Mouse (Mus musculus) midbrain, embryonic 15.5 days (tissue): ENCODE measurements around the gene Klhdc10. TPM values are rescaled to one million over a fixed set of nuclear protein-coding genes. Genes with fewer than 3 reads are reported as not detected.

Experiments
- ATAC-seq: fragments of 200-750 bp; cut with Nextera tagmentation; replicated peaks from 2 replicates; pipeline ENCODE4 v1.8.0; 2017; ENCODE audit warnings: moderate TSS enrichment
- H3K27ac ChIP-seq: fragments of 300-500 bp; sonication (generic); 2 replicates; pipeline ENCODE4 v1.5.1; 2015; ENCODE audit warnings: mild to moderate bottlenecking, inconsistent platforms
- H3K27me3 ChIP-seq: fragments of 300-500 bp; sonication (generic); replicated peaks from 2 replicates; pipeline ENCODE4 v1.6.1; 2015; ENCODE audit warnings: inconsistent platforms
- H3K36me3 ChIP-seq: fragments of 300-500 bp; sonication (generic); replicated peaks from 2 replicates; pipeline ENCODE4 v1.6.1; 2015; ENCODE audit warnings: inconsistent platforms
- H3K4me1 ChIP-seq: fragments of 300-500 bp; sonication (generic); 2 replicates; pipeline ENCODE4 v1.6.1; 2015; ENCODE audit warnings: inconsistent platforms
- H3K4me2 ChIP-seq: fragments of 300-500 bp; sonication (generic); 2 replicates; pipeline ENCODE4 v1.6.1; 2015; ENCODE audit warnings: inconsistent platforms, mild to moderate bottlenecking, moderate library complexity
- H3K4me3 ChIP-seq: fragments of 300-500 bp; sonication (generic); 2 replicates; pipeline ENCODE4 v1.5.1; 2015; ENCODE audit warnings: mild to moderate bottlenecking, inconsistent platforms
- H3K9ac ChIP-seq: fragments of 300-500 bp; sonication (generic); 2 replicates; pipeline ENCODE4 v1.6.1; 2015; ENCODE audit warnings: mild to moderate bottlenecking, inconsistent platforms
- H3K9me3 ChIP-seq: fragments of 300-500 bp; sonication (generic); 2 replicates; pipeline ENCODE4 v1.6.1; 2016; ENCODE audit warnings: inconsistent platforms
- WGBS: fragments of 180-500 bp; shearing (Covaris S2); methylation state at CpG from one replicate; pipeline ENCODE4 v1.1.7; 2015; ENCODE audit warnings: mixed read lengths; 5-methylcytosine and 5-hydroxymethylcytosine counted together
- polyA plus RNA-seq: library from polyadenylated mRNA; unstranded; fragments of >200 nt; fragmentation: Nextera tagmentation; extraction: Ambion mirVana; gene quantifications from 2 replicates; pipeline ENCODE4 v1.2.1, GENCODE M21; 2015

Klhdc10 gene
- polyA plus RNA-seq, 1 experiment from 2014 or later, result 44.7 TPM

- Histone ChIP-seq H3K27me3 (no peaks in the 10 kb centered on the region), H3K4me3 (no peak overlapping the region), H3K36me3 (no peaks in the 10 kb centered on the region), H3K9me3 (no peaks in the 10 kb centered on the region), H3K27ac (no peak overlapping the region), H3K9ac (no peak overlapping the region), H3K4me2 (no peak overlapping the region), H3K4me1 (no peaks in the 10 kb centered on the region)
- 90% methylated on average over 6 of the region's 6 CpGs for WGBS
- no peak for ATAC-seq
Observed at GRCm38 (mm10) chr6:30477784-30478183, 76.1 kb downstream of the Klhdc10 start.

- Histone ChIP-seq H3K4me3 (no peak overlapping the region), H3K27me3 (no peaks in the 10 kb centered on the region), H3K4me1 (no peaks in the 10 kb centered on the region), H3K4me2 (no peak overlapping the region), H3K36me3 (no peaks in the 10 kb centered on the region), H3K27ac (no peak overlapping the region), H3K9ac (no peak overlapping the region), H3K9me3 (no peaks in the 10 kb centered on the region)
- 93% methylated on average over 3 of the region's 3 CpGs for WGBS
- ATAC-seq, result no peak
Observed at GRCm38 (mm10) chr6:30479418-30479817, 77.8 kb downstream of the Klhdc10 start.

- Histone ChIP-seq H3K9me3 (no peaks in the 10 kb centered on the region), H3K9ac (no peak overlapping the region), H3K4me2 (no peak overlapping the region), H3K36me3 (peaks cover 7% of the 10 kb centered on the region; the same call in 1 of the 2 replicates), H3K27me3 (no peaks in the 10 kb centered on the region), H3K27ac (no peak overlapping the region), H3K4me1 (no peaks in the 10 kb centered on the region), H3K4me3 (no peak overlapping the region)
- WGBS, result 89% methylated on average over 2 of the region's 2 CpGs
- no peak for ATAC-seq
Observed at GRCm38 (mm10) chr6:30482908-30483307, 81.2 kb downstream of the Klhdc10 start.

- H3K4me3 ChIP-seq, result no peak overlapping the region
- H3K9me3 ChIP-seq, result no peaks in the 10 kb centered on the region
- no peak overlapping the region for H3K27ac ChIP-seq
- ATAC-seq, result no peak
- H3K36me3 ChIP-seq, result peaks cover 7% of the 10 kb centered on the region; the same call in 1 of the 2 replicates
- 90% methylated on average over 6 of the region's 6 CpGs for WGBS
- no peak overlapping the region for H3K4me2 ChIP-seq
- no peaks in the 10 kb centered on the region for H3K4me1 ChIP-seq
- no peak overlapping the region for H3K9ac ChIP-seq
- no peaks in the 10 kb centered on the region for H3K27me3 ChIP-seq
Observed at GRCm38 (mm10) chr6:30486504-30486903, 84.8 kb downstream of the Klhdc10 start.

GRCm38 (mm10) chr6:30499049-30499448 lies 97.4 kb downstream of the Klhdc10 start:
- H3K36me3 ChIP-seq, result peaks cover 17% of the 10 kb centered on the region
- 87% methylated on average over 3 of the region's 3 CpGs for WGBS

More at GRCm38 (mm10) chr6:30499049-30499448, 97.4 kb downstream of the Klhdc10 start:
- Histone ChIP-seq H3K4me1 (no peaks in the 10 kb centered on the region), H3K4me3 (no peak overlapping the region), H3K27ac (no peak overlapping the region), H3K9ac (no peak overlapping the region), H3K9me3 (no peaks in the 10 kb centered on the region), H3K4me2 (no peak overlapping the region), H3K27me3 (no peaks in the 10 kb centered on the region)
- no peak for ATAC-seq

Other genes starting within 250 kb of the Klhdc10 start
- 60.3 and 65.2 TPM in 2 replicates for gene Ube2h, start 97.3 kb upstream of the Klhdc10 start, polyA plus RNA-seq
- 68.6 and 70.8 TPM in 2 replicates for gene Zc3hc1, start 10.8 kb upstream of the Klhdc10 start, polyA plus RNA-seq
- gene Tmem209, start 107.9 kb downstream of the Klhdc10 start, polyA plus RNA-seq, result 31.3 and 31.6 TPM in 2 replicates
- 0.21 TPM in 1 of 2 replicates, not detected in the other for gene Ssmem1, start 108.0 kb downstream of the Klhdc10 start, polyA plus RNA-seq
- gene Cpa2, start 139.7 kb downstream of the Klhdc10 start, polyA plus RNA-seq, result 6.7 and 8.4 TPM in 2 replicates
- gene Cpa4, start 166.5 kb downstream of the Klhdc10 start, polyA plus RNA-seq, result 1.0 and 1.5 TPM in 2 replicates
- gene Cpa5, start 209.1 kb downstream of the Klhdc10 start, polyA plus RNA-seq, result not detected in 2 replicates
- 0.63 and 0.89 TPM in 2 replicates for gene Cpa1, start 237.3 kb downstream of the Klhdc10 start, polyA plus RNA-seq